Mouse (Mus musculus) heart, adult 18-20 months (tissue): ENCODE results near the gene Tanc1. TPM values are rescaled to one million over a fixed set of nuclear protein-coding genes. Genes with fewer than 3 reads are reported as not detected.
A peak's percentile ranks its signal among the peaks of the same experiment; 100 is the strongest.
"Not testable (repeated sequence)": the region's sequence is repeated elsewhere in the genome, so short reads cannot be mapped to it uniquely, and the experiment has no call there.

Source experiments
- DNase-seq, 2 experiments: peaks; one replicate each; pipeline ENCODE4 v3.0.0; 2021 to 2022; ENCODE audit warnings: mixed read lengths in 1 of 2
- long read RNA-seq, 2 experiments: library from polyadenylated mRNA; stranded (forward); transcript quantifications; one replicate each; pipeline ENCODE4 v2.0.0; 2021
- total RNA-seq, 2 experiments: library from RNA; stranded (reverse); gene quantifications; 2 replicates each; pipeline ENCODE4 v1.2.3; 2021

The Tanc1 gene
- 10 to 100 TPM; 31.5 to 34.4 TPM for total RNA-seq
- long read RNA-seq, experiment 1, full-length matches to known transcripts = 2 of 4 reads
- long read RNA-seq, experiment 1, partial matches to known transcripts = 1 of 4 reads
- long read RNA-seq, experiment 1, other reads (novel, unspliced or antisense) = 1 of 4 reads
- long read RNA-seq, experiment 2, partial matches to known transcripts = 1 of 5 reads
- long read RNA-seq, experiment 2, other reads (novel, unspliced or antisense) = 3 of 5 reads

DNA sequence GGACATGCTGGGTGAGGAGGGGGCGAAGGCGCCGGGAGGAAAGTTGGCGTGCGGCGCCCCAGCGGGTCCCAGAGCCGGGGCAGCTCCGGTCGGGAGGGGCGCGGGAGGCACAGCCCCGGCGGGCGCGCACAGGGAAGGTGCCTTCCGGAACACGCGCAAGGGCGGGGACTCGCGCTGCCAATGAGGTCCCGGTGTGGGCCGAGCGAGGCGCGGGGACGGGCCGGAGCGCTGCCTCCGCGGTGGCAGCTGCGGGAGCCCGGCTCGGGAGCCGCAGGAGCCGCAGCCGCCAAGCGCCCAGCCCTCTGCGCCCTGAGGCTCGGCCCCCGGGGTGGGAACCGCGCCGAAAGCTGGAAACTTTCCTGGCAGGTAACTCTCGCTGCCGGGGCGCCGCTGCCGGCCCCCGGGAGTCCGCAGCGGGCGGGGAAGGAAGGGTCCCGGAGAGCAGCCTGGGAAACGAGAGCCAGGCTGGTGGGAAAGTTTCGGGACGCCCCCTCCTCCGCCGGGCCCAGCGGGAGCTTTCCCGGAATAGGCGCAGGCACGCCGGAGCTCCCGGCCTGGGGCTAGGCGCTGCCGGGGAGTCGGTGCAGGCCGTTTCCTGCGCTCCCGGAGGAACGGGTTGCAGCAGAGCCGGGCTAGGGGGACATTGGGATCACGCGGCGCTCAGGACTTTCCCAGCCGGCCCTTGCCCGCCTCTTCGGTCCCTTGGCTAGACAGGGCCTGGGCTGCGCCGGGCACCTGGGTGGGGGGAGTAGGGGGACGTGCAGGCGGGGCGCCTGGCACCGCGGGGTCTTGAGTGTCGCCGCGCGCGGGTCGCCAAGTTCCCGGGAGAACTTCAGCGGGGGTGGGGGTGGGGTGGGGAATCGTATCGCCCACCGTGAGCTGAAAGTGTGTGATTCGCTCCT lies at the start of gene Tanc1:
Gene Tanc1 (plus strand): TSS at position 212 of the 902 bp plus-strand sequence.
- DNase-seq = peak; percentile 91 to 94

DNA sequence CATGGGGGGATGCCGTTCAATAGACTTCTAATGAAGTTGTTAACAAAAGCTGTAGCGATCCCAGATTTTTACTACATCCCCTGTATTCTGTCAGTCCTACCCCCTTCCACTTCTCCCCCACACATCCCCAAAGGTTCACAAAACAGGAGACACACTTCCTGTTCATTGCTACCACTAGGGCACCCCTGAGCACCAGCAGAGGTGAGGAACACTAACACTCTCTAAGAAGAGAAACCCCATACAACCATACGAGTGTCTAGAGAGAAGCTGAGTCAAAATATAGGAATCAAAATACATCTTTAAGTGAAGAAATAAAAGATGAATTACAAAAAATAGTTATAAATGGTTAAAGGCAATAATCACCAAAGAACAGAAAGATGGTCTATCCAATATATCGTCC lies 49.6 kb upstream of the Tanc1 start:
- DNase-seq = no peak

DNA sequence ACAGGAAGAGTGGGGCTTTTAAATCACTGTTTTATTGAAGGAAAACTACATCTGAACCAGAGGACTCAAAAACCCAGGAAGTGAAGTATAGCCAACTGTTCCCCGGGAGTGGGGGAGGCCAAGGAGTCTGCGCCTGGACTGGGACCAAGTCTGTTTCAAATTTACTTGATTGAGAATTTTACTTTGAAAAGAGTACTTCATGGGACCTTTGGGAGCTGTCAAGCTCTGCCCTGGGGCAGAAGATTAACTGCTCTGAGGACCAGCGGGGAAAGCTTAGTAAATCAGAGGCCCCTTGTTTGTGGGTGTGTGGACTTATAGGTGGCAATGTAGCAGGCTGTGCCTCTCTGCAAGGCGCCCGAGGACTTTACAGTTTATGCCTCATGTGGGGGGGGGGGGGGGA lies 49.1 kb upstream of the Tanc1 start:
- DNase-seq = no peak

DNA sequence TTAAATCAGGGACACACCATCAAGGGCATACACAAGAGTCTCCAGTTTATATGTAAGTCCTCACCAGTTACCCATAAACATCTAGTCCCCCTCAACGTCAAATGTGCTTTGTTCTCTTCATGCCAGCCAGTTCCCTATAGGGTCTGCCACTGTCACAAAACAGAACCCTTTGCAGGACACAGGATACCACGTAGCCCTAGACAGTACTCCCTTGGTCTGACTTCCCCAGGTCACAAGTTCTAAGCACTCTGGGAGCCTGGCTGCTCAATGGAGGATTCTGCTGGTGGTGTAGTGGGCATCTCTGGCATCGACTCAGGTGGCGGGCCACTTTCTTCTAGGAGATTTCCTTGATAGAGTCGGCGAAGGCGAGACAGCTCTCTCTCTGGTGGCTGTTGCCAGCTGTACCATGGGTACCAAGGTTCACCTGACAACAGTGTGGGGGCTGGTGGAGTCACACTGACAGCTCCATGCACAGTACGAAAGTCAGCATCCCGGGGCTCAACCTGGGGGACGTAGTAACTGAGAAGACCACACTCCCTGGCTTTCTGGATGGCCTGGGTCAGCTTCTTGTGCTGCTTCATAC lies 47.7 kb upstream of the Tanc1 start:
- not testable (repeated sequence) for DNase-seq

DNA sequence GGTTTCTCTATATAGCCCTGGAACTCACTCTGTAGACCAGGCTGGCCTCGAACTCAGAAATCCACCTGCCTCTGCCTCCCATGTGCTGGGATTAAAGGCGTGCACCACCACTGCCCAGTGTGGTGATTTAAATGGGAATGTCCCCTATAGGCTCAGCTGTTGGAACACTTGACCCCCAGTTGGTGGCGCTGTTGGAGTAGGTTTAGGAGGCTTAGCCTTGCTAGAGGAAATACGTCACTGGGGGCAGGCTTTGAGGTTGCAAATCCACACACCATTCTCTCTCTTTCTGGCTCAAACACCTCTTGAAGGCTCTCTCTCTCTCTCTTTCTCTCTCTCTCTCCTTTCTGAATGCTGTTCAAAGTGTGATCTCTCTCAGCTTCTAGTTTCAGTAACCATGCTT lies 46.9 kb upstream of the Tanc1 start:
- DNase-seq = no peak

DNA sequence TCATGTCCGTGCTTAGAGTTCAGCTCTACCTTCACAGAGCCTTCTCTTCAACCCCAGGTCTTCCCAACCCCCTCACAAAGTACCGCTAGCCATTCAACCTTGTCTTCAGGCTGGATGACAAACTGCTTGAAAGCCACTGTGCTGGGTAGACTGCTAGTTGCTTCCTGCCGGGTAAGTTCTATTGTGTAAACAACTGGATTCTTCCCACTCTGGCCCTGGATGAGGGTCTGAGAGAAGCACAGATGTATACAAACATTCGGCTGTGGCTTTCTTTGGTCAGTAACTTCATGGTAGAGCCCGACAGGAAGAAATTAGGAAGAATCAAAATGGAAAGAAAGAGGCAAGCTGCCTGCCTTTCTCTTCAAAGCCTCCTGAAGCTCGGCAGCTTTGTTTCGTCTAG lies 30.9 kb upstream of the Tanc1 start:
- DNase-seq = no peak

DNA sequence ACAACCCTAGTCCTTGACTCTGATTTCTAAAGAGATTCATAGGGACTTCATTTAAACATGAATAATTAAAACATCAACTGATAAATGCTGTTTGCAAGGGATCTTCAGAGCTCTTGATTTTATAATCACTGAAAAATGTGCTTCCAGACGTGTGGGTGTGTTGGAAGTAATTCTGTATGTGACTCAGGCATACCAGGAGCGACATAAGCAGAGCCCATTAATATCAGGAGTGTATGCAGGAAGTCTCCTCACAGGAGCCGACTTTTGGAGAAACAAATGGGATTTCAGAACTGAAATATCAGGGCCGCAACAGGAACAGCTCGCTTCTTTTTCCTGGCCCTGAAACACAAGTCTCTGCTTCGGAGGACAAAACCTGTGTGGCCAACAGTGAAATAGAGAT lies 27.9 kb upstream of the Tanc1 start:
- no peak for DNase-seq

DNA sequence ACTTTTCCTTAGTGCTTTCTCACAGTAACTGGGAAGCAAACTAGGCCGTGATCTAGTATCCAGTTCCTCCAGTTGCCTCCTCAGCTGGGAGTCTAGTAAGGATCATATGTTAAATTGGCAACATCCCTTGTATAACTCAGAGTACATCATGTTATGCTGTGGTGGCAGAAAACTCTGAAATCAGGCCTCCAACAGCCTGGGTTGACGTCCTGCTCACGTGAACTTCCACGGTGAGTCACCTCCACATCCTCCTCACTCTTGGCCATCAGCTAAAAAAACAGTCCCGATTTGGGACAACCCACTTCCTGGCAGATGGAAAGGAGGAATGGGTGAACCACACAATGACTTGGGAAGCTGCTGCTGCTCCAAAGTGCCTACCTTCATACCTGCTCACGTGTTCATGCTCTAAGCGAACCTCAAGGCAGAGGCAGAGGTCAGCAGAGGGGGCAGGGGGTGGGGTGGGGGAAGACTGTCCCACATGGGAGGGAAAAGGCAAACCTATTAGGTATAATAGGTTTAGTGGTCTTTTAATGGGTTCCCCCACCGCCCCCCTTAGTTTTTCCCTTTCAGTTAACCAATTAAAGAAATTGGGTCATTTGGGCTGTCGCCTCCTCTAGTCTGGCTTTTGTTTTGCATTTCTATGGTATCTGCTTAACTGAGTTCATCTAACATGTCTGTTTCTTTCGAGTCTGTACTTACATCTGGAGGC lies 24.3 kb upstream of the Tanc1 start:
- DNase-seq = no peak

DNA sequence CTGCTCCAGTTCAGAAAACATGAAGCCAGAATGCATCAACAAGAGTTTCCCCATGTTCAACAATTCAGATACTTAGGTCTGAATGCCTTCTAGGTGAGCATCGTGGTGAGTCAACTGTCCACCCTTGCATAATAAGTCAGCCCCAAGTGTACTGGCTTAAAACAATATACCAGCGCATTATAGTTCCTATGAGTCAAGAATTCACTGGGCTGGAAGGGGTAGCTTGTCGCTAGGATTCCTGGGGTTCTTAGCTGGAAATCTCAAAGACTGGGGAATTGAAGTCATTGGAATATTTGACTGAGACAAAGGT lies 23.8 kb upstream of the Tanc1 start:
- DNase-seq = no peak

DNA sequence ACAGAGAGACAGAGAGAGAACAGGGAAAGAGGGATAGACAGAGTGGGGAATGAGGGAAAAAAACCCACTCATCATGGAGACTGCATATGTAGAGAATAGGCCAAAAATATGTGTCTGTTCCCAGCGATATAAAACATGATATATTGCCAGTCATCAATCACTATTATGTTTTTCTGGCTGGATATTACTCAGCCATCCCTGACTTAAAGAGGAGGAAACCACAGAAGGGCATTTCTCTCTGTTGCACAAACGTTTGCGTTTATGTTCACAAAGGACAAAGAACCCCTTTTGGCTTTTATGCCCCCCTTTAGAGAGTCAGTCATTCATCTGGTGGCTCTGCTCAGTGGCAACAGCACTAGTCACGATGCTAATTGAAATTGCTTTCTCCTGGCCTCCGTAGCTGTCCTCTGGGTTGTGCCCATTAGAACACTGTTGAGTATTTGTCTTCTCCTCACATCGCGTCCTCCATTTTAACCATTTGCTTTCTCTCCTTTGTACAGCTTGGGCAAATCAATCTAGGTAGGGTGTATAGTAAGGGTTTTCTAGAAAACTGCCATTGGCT lies 18.4 kb upstream of the Tanc1 start:
- no peak for DNase-seq

DNA sequence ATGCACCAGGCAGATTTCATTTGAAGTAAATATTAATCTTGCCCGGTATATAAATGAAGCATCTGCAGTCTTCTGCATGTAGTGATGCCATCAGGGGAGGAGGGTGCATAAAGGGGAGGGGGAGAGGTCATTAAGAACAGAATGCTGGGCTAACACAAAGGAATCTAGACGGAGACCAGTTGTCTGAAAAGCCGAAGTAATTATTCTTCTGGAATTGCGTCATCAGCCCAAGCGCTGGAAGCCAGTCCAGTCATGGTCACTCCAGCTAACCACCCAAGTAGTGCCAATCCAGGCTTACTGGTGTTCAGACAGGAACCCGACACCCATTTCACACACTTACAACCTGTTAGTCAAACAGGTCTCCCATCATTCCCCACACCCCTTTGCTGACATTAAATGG lies 17.7 kb upstream of the Tanc1 start:
- no peak for DNase-seq

DNA sequence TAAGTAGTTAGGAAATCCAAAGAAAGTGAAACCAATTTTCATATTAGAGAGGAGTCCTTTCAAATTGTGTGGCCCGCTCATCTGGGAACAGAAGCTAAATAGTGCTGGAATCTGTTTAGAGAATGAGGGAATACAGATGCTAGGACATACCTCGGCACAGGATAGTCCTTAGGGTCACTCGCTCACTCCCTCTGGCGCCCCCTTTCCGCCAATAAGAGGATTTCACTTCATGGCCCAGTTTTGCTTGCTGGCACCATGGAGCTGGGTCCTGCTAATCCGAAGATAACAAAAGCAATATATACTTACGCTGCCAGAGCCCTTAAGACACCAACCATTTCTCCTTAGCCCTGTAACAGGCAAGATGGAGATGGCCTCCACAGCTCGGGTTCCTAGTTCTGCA lies 15.3 kb upstream of the Tanc1 start:
- DNase-seq = no peak

DNA sequence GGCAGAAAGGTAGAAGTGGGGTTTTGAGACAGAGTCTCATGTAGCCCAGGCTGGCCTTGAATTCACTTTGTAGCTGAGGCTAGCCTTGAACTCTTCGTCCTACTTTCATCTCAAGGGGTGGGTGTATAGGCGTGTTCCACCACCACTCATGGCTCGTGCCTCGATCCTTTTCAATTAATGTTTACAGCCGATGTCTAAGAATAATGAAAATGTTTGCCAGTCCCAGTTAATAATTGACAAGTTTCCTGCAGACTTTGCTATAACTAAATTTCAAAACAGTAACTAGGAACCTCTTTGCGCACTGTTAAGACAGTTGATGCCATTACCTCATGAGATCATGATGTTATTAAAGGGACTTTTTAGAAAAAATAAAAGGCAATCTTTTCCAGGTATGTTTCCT lies 13.6 kb upstream of the Tanc1 start:
- no peak for DNase-seq

DNA sequence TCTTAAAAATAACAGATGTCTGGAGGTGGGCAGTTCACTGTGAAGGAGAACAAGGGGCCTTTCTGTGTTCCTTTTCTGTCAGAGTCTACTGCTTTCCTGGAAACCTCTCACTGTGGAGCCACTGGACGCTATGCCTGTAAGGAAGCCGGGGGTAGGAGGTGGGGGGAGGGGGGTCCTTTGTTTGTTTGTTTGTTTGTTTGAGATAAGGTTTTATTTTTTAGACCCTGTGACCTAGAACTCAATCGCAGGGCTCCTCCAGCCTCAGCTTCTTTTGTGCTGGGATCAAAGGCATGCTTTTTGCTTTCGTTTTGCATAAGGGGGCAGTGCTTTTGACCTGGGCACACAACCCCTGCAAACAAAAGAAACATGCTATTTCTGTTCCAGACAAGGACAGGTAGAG lies 12.9 kb upstream of the Tanc1 start:
- no peak for DNase-seq

DNA sequence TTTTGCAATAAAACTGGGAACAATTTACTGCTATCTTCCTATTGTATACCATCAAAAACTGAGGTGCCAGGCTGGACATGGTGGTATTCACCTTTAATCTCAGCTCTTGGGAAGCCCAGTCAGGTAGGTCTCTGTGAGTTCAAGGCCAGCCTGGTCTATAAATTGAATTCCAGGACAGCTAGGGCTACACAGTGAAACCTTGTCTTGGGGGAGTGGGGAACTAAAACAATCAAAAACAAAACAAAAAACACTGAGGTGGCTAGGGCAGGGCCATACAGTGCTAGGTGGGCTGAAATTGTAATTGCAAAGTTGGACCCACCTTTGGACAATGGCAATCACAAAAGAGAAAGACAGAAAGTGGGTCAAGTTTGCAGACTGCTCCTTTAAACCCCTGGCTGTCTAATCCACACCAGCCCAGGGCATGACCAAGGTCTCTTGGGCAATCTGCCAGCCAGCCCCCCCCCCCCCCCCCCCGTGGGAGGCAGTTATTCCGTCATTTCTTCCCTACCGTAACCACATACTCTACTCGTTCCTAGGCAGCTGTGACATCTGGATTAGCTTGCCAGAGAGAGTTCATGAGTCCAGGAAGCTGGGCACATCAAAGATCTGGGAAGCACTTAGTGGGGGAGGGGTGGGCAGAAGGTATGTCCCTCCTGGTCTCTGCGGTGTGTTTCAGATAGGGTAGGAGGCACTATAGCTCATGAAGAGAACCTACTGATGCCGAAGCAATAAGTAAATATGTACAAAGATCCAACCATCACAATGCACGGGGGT lies 12.3 kb upstream of the Tanc1 start:
- DNase-seq = no peak

DNA sequence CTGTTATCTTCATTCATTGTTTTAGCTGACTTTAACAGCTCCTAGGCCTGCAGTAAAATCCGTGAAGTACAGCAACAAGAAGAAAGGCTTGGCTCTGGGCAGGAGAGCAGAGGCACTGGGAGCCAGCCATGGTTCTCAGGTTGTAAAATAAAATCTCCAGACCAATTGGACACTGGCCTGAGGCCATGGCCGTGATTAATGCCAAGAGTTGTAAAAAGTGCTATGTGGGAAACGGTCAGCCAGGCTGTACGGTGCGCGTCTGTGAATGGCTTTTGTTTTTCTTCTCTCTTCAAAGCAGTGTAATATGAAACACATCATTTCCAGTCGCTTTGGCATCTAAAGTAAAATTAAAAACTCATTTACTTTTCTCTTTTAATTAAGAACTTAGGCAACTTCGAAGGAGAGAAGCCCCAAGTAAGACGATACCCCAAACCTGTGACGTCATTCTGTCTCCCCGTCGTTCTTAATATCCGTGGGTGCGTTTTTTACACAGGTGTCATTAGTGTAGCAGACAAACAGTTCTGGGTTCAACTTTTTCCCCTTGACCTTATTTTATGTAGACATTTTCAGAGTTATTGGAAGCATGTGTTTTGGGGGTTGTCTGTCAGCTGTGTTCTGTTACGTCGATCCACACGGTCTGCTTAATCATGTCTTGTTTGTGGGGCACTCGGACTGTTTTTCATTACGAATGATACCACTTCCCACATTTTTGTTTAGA lies 11.6 kb upstream of the Tanc1 start:
- peak; percentile 68 to 75 for DNase-seq

DNA sequence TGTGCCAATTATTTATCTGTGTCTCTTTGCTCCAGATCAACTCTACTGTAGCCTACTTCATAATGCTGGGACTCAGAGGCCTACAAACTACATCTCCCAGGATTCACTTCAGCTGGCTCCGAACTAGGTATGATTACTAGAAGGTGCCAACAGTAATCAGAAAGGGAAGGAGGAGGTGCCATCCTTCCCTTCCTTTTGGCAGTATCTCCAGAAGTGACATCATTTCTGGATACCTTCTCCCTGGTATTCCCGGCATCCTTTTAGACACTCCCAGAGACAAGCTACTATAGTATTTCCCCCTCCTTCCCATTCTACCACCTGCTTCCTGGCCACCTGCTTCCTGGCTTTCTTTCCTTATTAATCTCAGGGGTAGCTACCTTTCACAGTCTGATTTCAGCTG lies 10.9 kb upstream of the Tanc1 start:
- peak in 1 of 2 experiments; percentile 16 for DNase-seq

DNA sequence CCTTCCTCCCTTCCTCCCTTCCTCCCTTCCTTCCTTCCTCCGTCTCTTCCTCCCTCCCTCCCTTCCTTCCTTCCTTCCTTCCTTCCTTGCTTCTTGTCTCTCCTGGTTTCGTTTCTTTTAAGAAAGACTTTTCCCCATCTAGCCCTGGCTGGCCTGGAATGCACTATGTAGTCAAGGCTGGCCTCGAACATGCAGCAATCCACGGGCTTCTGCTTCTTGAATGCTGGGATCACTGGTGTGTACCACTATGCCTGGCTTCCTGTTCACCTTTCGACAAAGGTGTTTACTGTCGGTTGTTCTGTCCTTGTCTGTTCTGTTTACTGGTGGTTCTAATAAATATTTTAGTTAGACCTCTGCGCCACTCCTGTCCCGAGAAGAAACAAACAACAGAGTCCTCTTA lies 10.4 kb upstream of the Tanc1 start:
- DNase-seq = no peak

DNA sequence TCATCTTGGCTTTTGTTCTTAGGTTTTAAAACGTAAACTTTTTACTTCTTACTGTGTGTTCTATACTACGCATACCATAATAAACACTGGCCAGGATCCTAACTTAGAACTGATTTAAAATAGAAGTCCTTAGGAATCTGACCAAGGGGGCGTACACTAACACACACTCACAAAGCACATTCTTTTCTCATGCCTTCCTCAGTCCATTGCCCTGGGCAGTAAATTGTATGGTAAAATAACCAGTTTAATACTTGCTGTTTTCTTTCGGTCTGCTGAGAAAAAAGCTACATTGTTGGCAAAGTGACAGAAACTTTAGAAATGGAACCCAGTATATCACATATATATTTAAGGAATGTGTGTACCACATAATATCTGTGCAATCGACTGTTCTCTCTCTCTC lies 2.9 kb upstream of the Tanc1 start:
- no peak for DNase-seq

DNA sequence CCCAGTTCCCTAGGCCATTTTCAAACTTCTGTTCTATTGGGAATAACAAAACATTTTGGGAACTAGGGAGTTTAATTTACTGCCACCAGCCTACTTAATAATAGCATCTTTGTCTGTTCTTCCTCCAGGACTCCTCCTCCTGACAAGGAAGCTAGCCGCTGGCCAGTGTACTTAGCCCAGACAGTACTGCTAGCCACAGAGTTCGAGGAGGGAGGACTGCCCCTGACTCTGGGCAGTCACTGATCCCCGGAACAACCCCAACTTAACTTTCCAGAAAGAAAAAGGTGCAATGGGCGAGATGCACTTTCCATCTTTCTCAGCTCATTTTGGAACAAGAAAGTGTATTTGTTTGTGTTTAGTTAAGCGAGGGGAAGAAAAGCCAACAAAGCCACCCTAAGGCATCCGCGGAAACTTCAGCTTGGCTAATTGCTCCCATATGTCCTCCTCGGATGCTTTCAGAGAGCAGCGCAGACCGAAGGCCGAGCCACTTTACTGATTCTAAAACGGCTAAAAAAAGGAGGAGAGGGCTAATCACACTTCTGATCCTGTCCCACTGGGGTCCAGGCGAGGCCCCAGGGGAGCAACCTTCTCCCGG lies 529 bp upstream of the Tanc1 start:
- no peak for DNase-seq
